Mouse (Mus musculus) midbrain, embryonic 13.5 days (tissue): ENCODE data around the gene Agap3. TPM values are rescaled to one million over a fixed set of nuclear protein-coding genes. Genes with fewer than 3 reads are reported as not detected.

Experiments used
- ATAC-seq: fragments of 200-750 bp; cut with Nextera tagmentation; 2 replicates; pipeline ENCODE4 v1.8.0; 2017; ENCODE audit warnings: mild to moderate bottlenecking, moderate TSS enrichment, moderate library complexity
- H3K27ac ChIP-seq: fragments of 300-500 bp; sonication (generic); 2 replicates; pipeline ENCODE4 v1.5.1; 2015; ENCODE audit warnings: inconsistent platforms, mild to moderate bottlenecking, moderate library complexity
- H3K27me3 ChIP-seq: fragments of 300-500 bp; sonication (generic); 2 replicates; pipeline ENCODE4 v1.6.1; 2015; ENCODE audit warnings: mild to moderate bottlenecking, inconsistent platforms
- H3K36me3 ChIP-seq: fragments of 300-500 bp; sonication (generic); 2 replicates; pipeline ENCODE4 v1.6.1; 2015; ENCODE audit warnings: mild to moderate bottlenecking, inconsistent platforms
- H3K4me1 ChIP-seq: fragments of 300-500 bp; sonication (generic); replicated peaks from 2 replicates; pipeline ENCODE4 v1.6.1; 2015; ENCODE audit warnings: inconsistent platforms
- H3K4me2 ChIP-seq: fragments of 300-500 bp; sonication (generic); replicated peaks from 2 replicates; pipeline ENCODE4 v1.6.1; 2015; ENCODE audit warnings: moderate library complexity, mild to moderate bottlenecking, inconsistent platforms
- H3K4me3 ChIP-seq: fragments of 300-500 bp; sonication (generic); replicated peaks from 2 replicates; pipeline ENCODE4 v1.5.1; 2015; ENCODE audit warnings: mild to moderate bottlenecking, inconsistent platforms
- H3K9ac ChIP-seq: fragments of 300-500 bp; sonication (generic); replicated peaks from 2 replicates; pipeline ENCODE4 v1.6.1; 2015; ENCODE audit warnings: mild to moderate bottlenecking, inconsistent platforms
- H3K9me3 ChIP-seq: fragments of 300-500 bp; sonication (generic); 2 replicates; pipeline ENCODE4 v1.6.1; 2016; ENCODE audit warnings: mild to moderate bottlenecking, inconsistent platforms
- WGBS: fragments of 180-500 bp; shearing (Covaris S2); methylation state at CpG from one replicate; pipeline ENCODE4 v1.1.7; 2015; 5-methylcytosine and 5-hydroxymethylcytosine counted together
- polyA plus RNA-seq: library from polyadenylated mRNA; unstranded; fragments of >200 nt; fragmentation: Nextera tagmentation; extraction: Ambion mirVana; gene quantifications from 2 replicates; pipeline ENCODE4 v1.2.1, GENCODE M21; 2015

Agap3 gene
- polyA plus RNA-seq, 1 experiment from 2014 or later: 52.2 TPM

GRCm38 (mm10) chr5:24453985-24454303 lies 2.0 kb downstream of the Agap3 start:
- no peak for ATAC-seq
- Histone ChIP-seq H3K36me3 (peaks cover 20% of the 10 kb centered on the region), H3K4me1 (peaks cover 49% of the 10 kb centered on the region), H3K27ac (peak overlapping the region; percentile 95; the same call in 1 of the 2 replicates), H3K4me2 (peak overlapping the region; percentile 100), H3K4me3 (peak overlapping the region; percentile 92), H3K9me3 (no peaks in the 10 kb centered on the region), H3K9ac (peak overlapping the region; percentile 97), H3K27me3 (peaks cover 4% of the 10 kb centered on the region; the same call in 1 of the 2 replicates)
- 20% methylated on average over 2 of the region's 2 CpGs for WGBS

DNA sequence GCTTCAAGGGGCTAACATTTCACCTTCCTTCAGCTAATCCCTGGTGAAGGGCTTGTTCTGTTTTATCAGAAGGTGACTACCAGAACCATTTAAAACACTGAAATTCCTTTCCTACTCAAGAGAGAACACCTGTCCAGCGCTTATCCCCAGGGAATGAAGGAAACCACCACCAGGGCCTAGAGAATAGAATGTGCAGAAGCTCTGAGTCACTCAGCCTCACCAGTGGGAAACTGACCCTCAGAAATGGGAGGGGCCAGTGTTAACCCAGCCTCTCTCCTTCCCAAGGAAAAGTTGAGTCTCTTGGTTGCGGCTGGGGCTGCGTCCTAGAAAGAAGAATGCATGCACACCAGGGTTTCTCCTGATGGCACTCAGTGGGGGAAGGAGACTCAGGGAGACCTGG lies 3.1 kb downstream of the Agap3 start:
- no peaks in the 10 kb centered on the region for H3K9me3 ChIP-seq
- H3K27me3 ChIP-seq: no peaks in the 10 kb centered on the region
- peak overlapping the region; percentile 100 for H3K4me2 ChIP-seq
- H3K4me1 ChIP-seq: peaks cover 49% of the 10 kb centered on the region
- H3K27ac ChIP-seq: peak overlapping the region; percentile 53; the same call in 1 of the 2 replicates
- 68% methylated on average over 3 of the region's 3 CpGs for WGBS
- peak overlapping the region; percentile 97 for H3K9ac ChIP-seq
- ATAC-seq: no peak
- peaks cover 24% of the 10 kb centered on the region for H3K36me3 ChIP-seq
- peak overlapping the region; percentile 92 for H3K4me3 ChIP-seq

GRCm38 (mm10) chr5:24455613-24456012 lies 3.6 kb downstream of the Agap3 start:
- Histone ChIP-seq H3K36me3 (peaks cover 27% of the 10 kb centered on the region), H3K27me3 (no peaks in the 10 kb centered on the region), H3K4me3 (peak overlapping the region; percentile 92), H3K9me3 (no peaks in the 10 kb centered on the region), H3K27ac (peak overlapping the region; percentile 53; the same call in 1 of the 2 replicates), H3K4me1 (peaks cover 49% of the 10 kb centered on the region), H3K4me2 (peak overlapping the region; percentile 100), H3K9ac (peak overlapping the region; percentile 97)
- WGBS: 57% methylated on average over 7 of the region's 7 CpGs
- no peak for ATAC-seq

- Histone ChIP-seq H3K4me1 (peaks cover 41% of the 10 kb centered on the region), H3K27me3 (peaks cover 7% of the 10 kb centered on the region), H3K27ac (peak overlapping the region; percentile 55), H3K36me3 (peaks cover under 1% of the 10 kb centered on the region; the same call in 1 of the 2 replicates), H3K4me2 (peak overlapping the region; percentile 18), H3K9me3 (no peaks in the 10 kb centered on the region), H3K4me3 (no peak overlapping the region), H3K9ac (peak overlapping the region; percentile 45)
- ATAC-seq: no peak
- 42% methylated on average over 12 of the region's 12 CpGs for WGBS
These were observed 14.8 kb downstream of the Agap3 start for GRCm38 (mm10) chr5:24466762-24467161.

DNA sequence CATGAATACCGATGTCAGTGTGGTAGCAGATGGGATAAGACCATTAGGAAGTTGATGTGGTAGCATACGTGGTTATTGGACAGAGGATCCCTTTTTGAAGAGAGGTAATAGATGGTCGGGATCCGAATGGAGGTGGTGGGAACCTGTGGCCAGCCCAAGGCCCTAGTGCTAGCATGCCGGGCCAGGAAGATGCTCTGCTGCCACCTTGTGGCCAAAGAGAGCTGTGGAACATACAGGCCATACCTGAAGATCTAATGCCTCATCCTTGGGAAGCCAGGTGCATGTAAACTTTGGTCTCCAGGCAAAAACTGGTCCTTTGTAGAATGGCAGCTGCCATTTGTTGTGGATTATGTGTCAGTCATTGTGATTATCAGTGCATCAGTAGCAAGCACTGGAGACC lies 18.6 kb downstream of the Agap3 start:
- no peak overlapping the region for H3K9ac ChIP-seq
- no peaks in the 10 kb centered on the region for H3K9me3 ChIP-seq
- no peak overlapping the region for H3K4me2 ChIP-seq
- H3K27ac ChIP-seq: no peak overlapping the region
- ATAC-seq: peak; percentile 62
- H3K27me3 ChIP-seq: peaks cover 43% of the 10 kb centered on the region
- peaks cover 60% of the 10 kb centered on the region for H3K4me1 ChIP-seq
- H3K36me3 ChIP-seq: no peaks in the 10 kb centered on the region; the same call in 1 of the 2 replicates
- no peak overlapping the region for H3K4me3 ChIP-seq
- WGBS: 5% methylated on average over 5 of the region's 5 CpGs

- 20% methylated on average over 7 of the region's 7 CpGs for WGBS
- H3K27ac ChIP-seq: no peak overlapping the region
- H3K4me1 ChIP-seq: peaks cover 42% of the 10 kb centered on the region
- H3K9me3 ChIP-seq: no peaks in the 10 kb centered on the region
- no peak overlapping the region for H3K9ac ChIP-seq
- ATAC-seq: no peak
- H3K4me3 ChIP-seq: no peak overlapping the region
- H3K36me3 ChIP-seq: peaks cover 17% of the 10 kb centered on the region
- H3K27me3 ChIP-seq: peaks cover 46% of the 10 kb centered on the region
- H3K4me2 ChIP-seq: no peak overlapping the region
These were observed 21.1 kb downstream of the Agap3 start for GRCm38 (mm10) chr5:24472884-24473619.

- Histone ChIP-seq H3K36me3 (peaks cover 28% of the 10 kb centered on the region), H3K4me2 (peak overlapping the region; percentile 66), H3K27ac (no peak overlapping the region), H3K4me1 (peaks cover 39% of the 10 kb centered on the region), H3K27me3 (peaks cover 46% of the 10 kb centered on the region), H3K9me3 (no peaks in the 10 kb centered on the region), H3K4me3 (peak overlapping the region; percentile 39), H3K9ac (peak overlapping the region; percentile 64)
- 3% methylated on average over 77 of the region's 77 CpGs for WGBS
- ATAC-seq: peak; percentile 32
These were observed 22.2 kb downstream of the Agap3 start for GRCm38 (mm10) chr5:24474025-24474722.

GRCm38 (mm10) chr5:24474723-24475261 lies 22.8 kb downstream of the Agap3 start:
- WGBS: 2% methylated on average over 66 of the region's 67 CpGs
- Histone ChIP-seq H3K9me3 (no peaks in the 10 kb centered on the region), H3K4me2 (peak overlapping the region; percentile 66), H3K27me3 (peaks cover 46% of the 10 kb centered on the region), H3K4me1 (peaks cover 39% of the 10 kb centered on the region), H3K9ac (peak overlapping the region; percentile 64), H3K4me3 (peak overlapping the region; percentile 39), H3K36me3 (peaks cover 34% of the 10 kb centered on the region), H3K27ac (no peak overlapping the region)
- ATAC-seq: peak; percentile 10

- WGBS: 87% methylated on average over 6 of the region's 6 CpGs
- no peak overlapping the region for H3K4me2 ChIP-seq
- peaks cover 45% of the 10 kb centered on the region for H3K4me1 ChIP-seq
- no peak overlapping the region; the same call in 1 of the 2 replicates for H3K9ac ChIP-seq
- H3K4me3 ChIP-seq: no peak overlapping the region
- peaks cover 46% of the 10 kb centered on the region for H3K27me3 ChIP-seq
- no peak overlapping the region for H3K27ac ChIP-seq
- peaks cover 43% of the 10 kb centered on the region for H3K36me3 ChIP-seq
- ATAC-seq: 0 out of 2 replicates have a peak, but pooled peaks have one; percentile 5
- H3K9me3 ChIP-seq: no peaks in the 10 kb centered on the region
These were observed 23.7 kb downstream of the Agap3 start for GRCm38 (mm10) chr5:24475476-24476241.

DNA sequence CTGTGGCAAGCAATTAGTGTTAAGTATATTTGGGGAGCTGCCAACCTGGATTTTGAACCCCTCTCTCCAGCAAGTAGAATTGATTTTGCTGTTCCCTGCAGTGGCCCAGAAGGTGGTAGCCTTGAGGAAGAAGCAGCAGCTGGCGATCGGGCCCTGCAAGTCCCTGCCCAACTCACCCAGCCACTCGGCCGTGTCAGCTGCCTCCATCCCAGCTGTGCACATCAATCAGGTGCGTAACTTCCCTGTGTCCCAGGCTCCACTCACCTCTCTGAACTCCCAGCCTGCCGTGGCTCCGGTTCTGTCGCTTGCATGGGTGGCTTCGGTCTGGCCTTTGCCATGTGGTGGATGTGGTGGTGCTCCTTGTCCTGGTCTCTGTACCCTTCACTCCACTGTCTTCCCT lies 25.9 kb downstream of the Agap3 start:
- H3K4me1 ChIP-seq: peaks cover 61% of the 10 kb centered on the region
- no peak for ATAC-seq

GRCm38 (mm10) chr5:24481647-24482046 lies 29.7 kb downstream of the Agap3 start:
- H3K27ac ChIP-seq: peak overlapping the region; percentile 44
- H3K9ac ChIP-seq: peak overlapping the region; percentile 46
- H3K9me3 ChIP-seq: no peaks in the 10 kb centered on the region
- WGBS: 9% methylated on average over 4 of the region's 4 CpGs
- no peak overlapping the region for H3K4me2 ChIP-seq
- H3K4me3 ChIP-seq: no peak overlapping the region
- ATAC-seq: peak; percentile 59
- H3K27me3 ChIP-seq: peaks cover 3% of the 10 kb centered on the region; the same call in 1 of the 2 replicates
- peaks cover 60% of the 10 kb centered on the region for H3K4me1 ChIP-seq
- peaks cover 73% of the 10 kb centered on the region for H3K36me3 ChIP-seq

More for the DNA sequence above, 25.9 kb downstream of the Agap3 start:
- Histone ChIP-seq H3K4me2 (no peak overlapping the region), H3K9me3 (no peaks in the 10 kb centered on the region), H3K4me3 (no peak overlapping the region), H3K9ac (no peak overlapping the region), H3K36me3 (peaks cover 59% of the 10 kb centered on the region), H3K27me3 (peaks cover 30% of the 10 kb centered on the region), H3K27ac (no peak overlapping the region)
- 89% methylated on average over 9 of the region's 9 CpGs for WGBS
